Mouse (Mus musculus) induced T-regulatory cell, adult 2 months (primary cell): ENCODE data around the gene Rhoj.
"Not testable (repeated sequence)": the region's sequence is repeated elsewhere in the genome, so short reads cannot be mapped to it uniquely, and the experiment has no call there.

Experiments
- DNase-seq: peaks from one replicate; pipeline ENCODE4 v3.0.0-alpha.2; 2012; ENCODE audit warnings: low read depth

The Rhoj gene

GRCm38 (mm10) chr12:75307961-75308951 is at the start of gene Rhoj:
Gene Rhoj (plus strand): TSS chr12:75308322.
- DNase-seq: no peak

GRCm38 (mm10) chr12:75271726-75272125 is 36.4 kb upstream of the Rhoj start:
- DNase-seq: no peak

- DNase-seq: no peak
Measured at GRCm38 (mm10) chr12:75275730-75276129, 32.4 kb upstream of the Rhoj start.

- DNase-seq: no peak
Measured at GRCm38 (mm10) chr12:75277425-75277824, 30.7 kb upstream of the Rhoj start.

DNA sequence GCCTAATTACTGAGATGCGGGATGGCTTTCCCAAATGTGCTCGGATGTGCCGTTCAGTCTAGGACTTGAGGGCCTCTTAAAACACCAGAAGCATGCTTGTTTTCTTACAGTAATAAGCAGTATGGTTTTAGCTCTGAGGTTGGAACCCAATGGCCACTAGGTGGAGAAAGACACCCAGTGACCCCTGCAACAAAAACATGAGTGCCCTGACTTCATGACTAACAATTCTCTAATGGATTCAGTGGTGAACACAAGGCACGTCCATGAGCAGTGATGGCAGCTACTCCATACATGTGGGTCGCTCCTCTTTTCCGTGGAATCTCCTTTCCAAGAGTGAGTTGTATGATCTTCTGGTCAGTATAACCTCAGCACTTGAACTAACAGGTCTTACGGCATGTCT is 27.6 kb upstream of the Rhoj start:
- peak; percentile 44 for DNase-seq

- peak; percentile 69 for DNase-seq
Measured at GRCm38 (mm10) chr12:75283226-75283625, 24.9 kb upstream of the Rhoj start.

DNA sequence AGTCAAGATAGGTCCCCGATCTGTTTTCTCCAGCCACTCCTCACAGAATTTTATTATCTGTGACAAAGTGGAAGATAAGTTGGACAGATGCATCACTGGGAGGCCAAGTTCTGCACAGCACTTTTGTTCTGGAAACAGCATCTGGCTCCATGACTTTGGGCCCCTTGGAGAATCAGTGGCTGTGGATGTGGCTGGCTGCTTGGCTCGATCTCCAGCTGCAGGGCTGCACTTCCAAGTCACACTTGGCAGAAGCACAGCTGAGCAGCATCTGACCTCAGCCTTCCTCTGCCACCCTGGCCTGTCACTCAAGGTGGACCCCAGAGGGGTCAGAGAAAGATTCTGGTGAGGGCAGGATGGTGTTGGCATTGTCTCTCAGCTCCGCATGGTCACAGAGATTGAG is 22.0 kb upstream of the Rhoj start:
- DNase-seq: no peak

DNA sequence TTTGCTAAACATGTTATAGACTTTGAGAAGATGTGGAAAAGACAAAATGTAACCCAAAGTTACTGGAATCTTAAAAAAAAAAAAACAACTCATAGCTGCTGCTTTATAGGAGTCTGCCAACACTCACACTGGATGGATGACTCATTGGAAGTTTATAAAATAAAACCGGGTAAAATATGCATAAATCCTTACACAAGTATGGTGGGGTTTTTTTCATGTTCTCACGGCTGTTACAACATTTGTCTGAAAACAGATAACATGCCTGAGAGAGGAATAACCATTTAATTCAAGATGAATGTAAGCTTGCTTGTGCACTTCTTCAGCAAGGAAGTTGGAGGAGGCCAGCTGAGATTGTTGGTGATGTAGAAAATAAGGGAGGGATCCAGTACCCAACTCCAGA is 17.6 kb upstream of the Rhoj start:
- no peak for DNase-seq

- DNase-seq: no peak
Measured at GRCm38 (mm10) chr12:75291556-75291955, 16.6 kb upstream of the Rhoj start.

GRCm38 (mm10) chr12:75292939-75293338 is 15.2 kb upstream of the Rhoj start:
- peak; percentile 29 for DNase-seq

DNA sequence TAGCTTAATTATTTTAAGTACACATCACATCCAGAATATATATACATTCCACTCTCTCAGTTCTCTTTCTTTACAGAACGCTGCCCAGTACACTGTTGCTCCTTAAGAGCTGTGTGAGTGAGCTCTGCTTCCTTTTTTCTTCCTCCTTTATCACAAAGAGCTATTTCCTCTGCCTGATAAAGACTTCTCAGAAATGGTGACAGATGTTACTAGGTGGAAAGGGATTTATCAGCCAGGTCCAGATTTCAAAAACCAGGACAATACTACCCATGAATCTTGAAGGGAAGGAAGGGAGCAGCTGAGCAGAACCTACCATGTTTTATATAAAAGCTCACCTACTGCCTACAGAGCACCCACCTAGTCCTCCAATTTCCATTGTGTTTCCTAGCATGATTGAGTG is 8.3 kb upstream of the Rhoj start:
- no peak for DNase-seq

GRCm38 (mm10) chr12:75304132-75304531 is 4.0 kb upstream of the Rhoj start:
- no peak for DNase-seq

GRCm38 (mm10) chr12:75309756-75310155 is 1.6 kb downstream of the Rhoj start:
- DNase-seq: no peak

- DNase-seq: no peak
Measured at GRCm38 (mm10) chr12:75310766-75311165, 2.6 kb downstream of the Rhoj start.

DNA sequence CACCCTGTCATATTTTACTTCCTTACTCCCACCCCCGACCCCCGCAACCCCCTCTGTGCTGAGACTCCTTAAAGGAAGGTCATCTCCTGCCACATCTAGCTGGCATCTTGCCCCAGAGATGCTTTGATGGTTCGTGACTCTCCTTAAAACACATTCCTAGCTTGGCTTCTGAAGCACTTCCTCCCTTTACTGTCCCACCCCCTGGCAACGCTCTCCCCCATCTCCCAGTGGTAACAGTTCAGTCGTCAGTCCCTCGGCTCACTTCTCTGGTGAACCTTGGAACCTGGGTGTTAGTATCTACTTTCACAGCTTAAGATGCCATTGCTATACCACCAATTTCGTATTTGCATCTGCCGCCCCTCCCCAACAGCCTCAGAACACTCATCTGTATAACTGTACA is 3.8 kb downstream of the Rhoj start:
- DNase-seq: no peak

DNA sequence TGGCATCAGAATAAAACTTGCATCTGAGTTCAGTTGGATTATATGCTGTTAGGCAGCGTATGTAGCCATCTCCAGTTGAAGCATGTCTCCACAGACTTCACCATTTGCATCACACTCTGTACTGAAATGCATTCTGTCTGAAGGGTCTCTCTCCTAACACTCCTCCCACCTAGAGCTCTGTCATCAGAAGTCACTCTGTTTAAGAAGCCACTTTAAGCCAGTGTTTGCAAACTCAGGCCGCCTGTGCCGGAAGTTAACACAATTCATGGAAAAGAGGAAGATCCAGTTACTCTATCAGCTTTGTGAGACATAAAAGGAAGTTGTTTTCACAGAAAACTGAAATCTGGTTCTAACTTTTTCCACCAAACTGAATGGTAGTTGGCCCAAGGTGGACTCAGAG is 5.9 kb downstream of the Rhoj start:
- DNase-seq: no peak

GRCm38 (mm10) chr12:75315851-75316250 is 7.7 kb downstream of the Rhoj start:
- no peak for DNase-seq

DNA sequence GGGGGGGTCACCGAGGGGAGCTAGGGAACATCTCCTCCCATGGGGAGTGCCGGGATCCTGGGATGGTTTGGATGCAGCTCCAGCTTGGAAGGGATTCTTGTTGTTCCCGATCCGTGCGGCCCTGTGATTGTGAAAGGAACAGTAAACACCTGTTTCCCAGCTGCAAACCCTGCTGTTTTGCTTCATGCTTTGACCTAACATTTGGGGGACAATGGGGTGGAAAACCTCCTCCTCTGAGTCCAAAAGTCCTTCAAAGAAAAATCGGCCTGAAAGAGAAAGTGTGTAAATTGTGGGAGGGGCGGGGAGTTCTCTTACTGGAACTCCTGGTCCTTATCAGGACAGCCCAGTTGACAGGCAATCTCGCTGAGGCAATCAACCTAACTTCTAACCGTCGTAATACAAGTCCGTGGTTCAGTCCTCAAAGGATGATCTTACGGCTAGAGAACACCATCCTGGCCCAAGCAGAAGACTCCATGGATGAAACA is 12.4 kb downstream of the Rhoj start:
- DNase-seq: no peak

- DNase-seq: no peak
Measured at GRCm38 (mm10) chr12:75321189-75321588, 13.1 kb downstream of the Rhoj start.

GRCm38 (mm10) chr12:75329188-75329587 is 21.1 kb downstream of the Rhoj start:
- no peak for DNase-seq

GRCm38 (mm10) chr12:75339894-75340293 is 31.8 kb downstream of the Rhoj start:
- no peak for DNase-seq

DNA sequence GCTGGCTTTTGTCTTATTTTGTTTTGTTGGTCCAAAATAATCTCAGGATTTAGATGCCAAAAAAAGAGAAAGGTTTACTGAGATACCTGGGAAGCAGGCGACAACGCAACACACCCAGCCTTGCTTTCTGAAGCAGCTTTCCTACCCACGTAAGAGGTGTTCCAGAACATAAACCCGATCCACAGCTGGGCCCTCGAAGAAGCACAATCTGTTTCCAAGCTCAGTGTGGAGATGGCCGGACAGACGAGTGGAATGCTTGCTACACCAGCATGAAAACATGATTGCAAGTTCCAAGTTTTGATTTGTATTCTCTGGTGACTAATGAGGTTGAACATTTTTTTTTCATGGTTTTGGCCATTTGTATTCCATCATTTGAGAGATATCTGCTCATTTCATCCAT is 32.2 kb downstream of the Rhoj start:
- DNase-seq: no peak

- no peak for DNase-seq
Measured at GRCm38 (mm10) chr12:75348551-75348950, 40.4 kb downstream of the Rhoj start.

- not testable (repeated sequence) for DNase-seq
Measured at GRCm38 (mm10) chr12:75349537-75349936, 41.4 kb downstream of the Rhoj start.
